Mouse (Mus musculus) gastrocnemius, postnatal 14 days (tissue): ENCODE results near the gene Vmn1r149. TPM values are rescaled to one million over a fixed set of nuclear protein-coding genes. Genes with fewer than 3 reads are reported as not detected.
"Not testable (repeated sequence)": the region's sequence is repeated elsewhere in the genome, so short reads cannot be mapped to it uniquely, and the experiment has no call there.

ENCODE experiments used
- DNase-seq: peaks from one replicate; pipeline ENCODE4 v3.0.0; 2021; ENCODE audit warnings: mixed read lengths
- intact Hi-C: fragments of 180-260 bp; cut with DNase I; formaldehyde crosslinking; loops from one replicate; pipeline ENCODE4 v1.15.1; 2025; ENCODE audit warnings: low total_unique reads
- long read RNA-seq, 2 experiments: library from polyadenylated mRNA; stranded (forward); transcript quantifications; one replicate each; pipeline ENCODE4 v2.0.0; 2021
- total RNA-seq, 2 experiments: library from RNA; stranded (reverse); gene quantifications; 2 replicates each; pipeline ENCODE4 v1.2.3; 2021

Gene Vmn1r149
- not detected for total RNA-seq
- long read RNA-seq, experiment 1: 0 reads
- long read RNA-seq, experiment 2: 0 reads

DNA sequence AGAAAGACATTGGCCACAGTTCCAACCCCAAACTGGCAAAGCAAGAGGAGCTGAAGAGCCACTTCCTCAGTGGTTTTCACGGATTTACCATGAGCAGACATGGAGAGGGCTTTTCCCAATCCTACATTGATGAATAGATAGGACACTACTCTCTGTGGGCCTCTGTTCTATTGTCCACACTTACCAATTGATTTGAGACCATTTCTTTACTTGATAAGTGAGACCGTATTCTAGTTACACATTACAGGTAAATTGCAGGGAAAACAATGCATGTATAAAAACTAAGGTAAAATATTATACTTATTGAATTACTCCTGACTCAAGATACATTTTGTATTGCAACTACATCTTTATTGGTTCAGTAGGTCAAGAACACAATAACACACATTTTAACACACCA, at the start of gene Vmn1r149:
Gene Vmn1r149, minus strand, starts transcription at position 101 of the 400 bp plus-strand sequence.
- intact Hi-C loops, DNase-seq: not testable (repeated sequence)

DNA sequence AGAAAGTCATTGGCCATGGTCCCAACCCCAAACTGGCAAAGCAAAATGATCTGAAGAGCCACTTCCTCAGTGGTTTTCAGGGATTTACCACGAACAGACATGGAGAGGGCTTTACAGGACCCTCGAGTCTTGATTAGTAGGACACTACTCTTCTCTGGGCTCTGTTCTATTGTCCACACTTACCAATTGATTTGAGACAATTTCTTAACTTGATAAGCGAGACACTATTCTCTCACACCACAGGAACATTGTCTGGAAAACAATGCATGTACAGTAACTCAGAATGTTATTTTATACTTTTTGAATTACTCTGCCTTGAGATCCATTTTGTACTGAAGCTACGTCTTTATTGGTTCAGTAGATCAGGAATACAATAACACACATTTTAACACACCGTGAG, 25.9 kb upstream of the Vmn1r149 start, which contains the start of gene Gm10665:
Gene Gm10665, minus strand, starts transcription at position 101 of the 400 bp plus-strand sequence.
- intact Hi-C loops, DNase-seq: not testable (repeated sequence)

DNA sequence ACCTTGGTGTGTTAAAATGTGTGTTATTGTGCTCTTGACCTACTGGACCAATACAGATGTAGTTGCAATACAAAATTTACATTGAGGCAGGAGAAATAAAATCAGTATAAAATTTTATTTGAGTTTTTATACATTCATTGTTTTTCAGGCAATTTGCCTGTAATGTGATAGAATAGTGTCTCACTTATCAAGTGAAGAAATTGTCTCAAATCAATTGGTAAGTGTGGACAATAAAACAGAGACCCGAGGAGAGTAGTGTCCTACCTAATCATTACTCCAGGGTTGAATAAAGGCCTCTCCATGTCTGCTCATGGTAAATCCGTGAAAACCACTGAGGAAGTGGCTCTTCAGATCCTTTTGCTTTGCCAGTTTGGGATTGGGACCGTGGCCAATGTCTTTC, 24.7 kb downstream of the Vmn1r149 start, which contains the start of gene Vmn1r148:
Gene Vmn1r148, plus strand, starts transcription at position 301 of the 400 bp plus-strand sequence.
- intact Hi-C loops: not testable (repeated sequence)

More for the DNA sequence above, 24.7 kb downstream of the Vmn1r149 start, which contains the start of gene Vmn1r148:
- not testable (repeated sequence) for DNase-seq

Other genes with a start within 250 kb of the Vmn1r149 start
- gene Vmn1r143, start 248.9 kb downstream of the Vmn1r149 start, total RNA-seq: not detected
- not detected for gene Gm8653, start 237.0 kb downstream of the Vmn1r149 start, total RNA-seq
- not detected for gene Gm8453, start 208.7 kb downstream of the Vmn1r149 start, total RNA-seq
- not detected for gene Gm4187, start 108.5 kb downstream of the Vmn1r149 start, total RNA-seq
- not detected for gene Gm8660, start 67.2 kb downstream of the Vmn1r149 start, total RNA-seq
- gene Vmn1r148, start 24.6 kb downstream of the Vmn1r149 start, total RNA-seq: not detected
- not detected for gene Gm10665, start 25.8 kb upstream of the Vmn1r149 start, total RNA-seq
- gene Vmn1r151, start 61.4 kb upstream of the Vmn1r149 start, total RNA-seq: not detected
- not detected for gene Vmn1r152, start 84.7 kb upstream of the Vmn1r149 start, total RNA-seq
- gene Gm8677, start 96.7 kb upstream of the Vmn1r149 start, total RNA-seq: not detected
- gene Gm4201, start 127.1 kb upstream of the Vmn1r149 start, total RNA-seq: not detected
- not detected for gene Gm4565, start 149.9 kb upstream of the Vmn1r149 start, total RNA-seq
- gene Vmn1r155, start 219.8 kb upstream of the Vmn1r149 start, total RNA-seq: not detected